Comparison of ENCODE assay signal across 27 mouse cellular contexts in genomic region chrX:36513231-36513630, GRCm38 (mm10). TPM values are rescaled to one million over a fixed set of nuclear protein-coding genes. Genes with fewer than 3 reads are reported as not detected.
A peak's percentile ranks its signal among the peaks of the same experiment; 100 is the strongest.
DNase-seq lines count a peak whose midpoint lies in the region; ATAC-seq and TF ChIP-seq lines count a peak whose summit lies in the region.
"Had no signal": no experiment of that assay in that cellular context is flagged by ENCODE, and none has a peak within 500 bp of the region (broad histone marks: within the 10 kb centered on the region; RNA-seq: fewer than 3 reads in every experiment).

No protein-coding gene starts in this region.

- no peaks in the 10 kb centered on the region for H3K9me3 ChIP-seq in liver, postnatal 0 days (ENCODE audit: low read length)
- H3K9me3 ChIP-seq: embryonic facial prominence, embryonic 12.5 days; hindbrain, embryonic 15.5 days; intestine, embryonic 15.5 days; kidney, embryonic 15.5 days; liver, embryonic 12.5 days; megakaryocyte, embryonic 14.5 days; neural tube, embryonic 15.5 days had no signal

- TF ChIP-seq EP300 in liver, postnatal 0 days (IDR thresholded peaks at IDR 0.05; ENCODE audit: low read depth), result no peak

- no peak for TF ChIP-seq POLR2A in liver, adult 2 months (IDR thresholded peaks at IDR 0.05; ENCODE audit: extremely low read depth, insufficient read depth, low read length)

- H3K4me1 ChIP-seq in liver, adult 2 months (ENCODE audit: control insufficient read depth, insufficient read depth, low read length), result no peaks in the 10 kb centered on the region
- no peaks in the 10 kb centered on the region for H3K4me1 ChIP-seq in liver, postnatal 0 days (ENCODE audit: insufficient read depth)
- H3K4me1 ChIP-seq: embryonic facial prominence, embryonic 12.5 days; hindbrain, embryonic 15.5 days; intestine, embryonic 15.5 days; kidney, embryonic 15.5 days; liver, embryonic 12.5 days; megakaryocyte, embryonic 14.5 days; neural tube, embryonic 15.5 days had no signal

- no peak for ATAC-seq in liver, postnatal 0 days
- ATAC-seq: forebrain, embryonic 14.5 days; intestine, embryonic 15.5 days; liver, embryonic 12.5 days; Patski had no signal

- H3K9ac ChIP-seq in liver, adult 2 months (ENCODE audit: low read depth, low read length), result no peak overlapping the region
- no peak overlapping the region for H3K9ac ChIP-seq in liver, postnatal 0 days (replicated peaks)
- H3K9ac ChIP-seq: embryonic facial prominence, embryonic 12.5 days; hindbrain, embryonic 15.5 days; intestine, embryonic 15.5 days; kidney, embryonic 15.5 days; liver, embryonic 12.5 days; neural tube, embryonic 15.5 days had no signal

- H3K4me2 ChIP-seq in liver, postnatal 0 days (ENCODE audit: low read depth, low read length), result no peak overlapping the region
- H3K4me2 ChIP-seq: embryonic facial prominence, embryonic 12.5 days; hindbrain, embryonic 15.5 days; intestine, embryonic 15.5 days; kidney, embryonic 15.5 days; liver, embryonic 12.5 days; neural tube, embryonic 15.5 days had no signal

- WGBS in liver, adult 2 months, result 47% methylated on average over 9 of the region's 9 CpGs
- WGBS in liver, postnatal 0 days (ENCODE audit: insufficient replicate concordance), result 65% methylated on average over 8 of the region's 9 CpGs

- no peaks in the 10 kb centered on the region for H3K27me3 ChIP-seq in liver, adult 2 months (ENCODE audit: control insufficient read depth, insufficient read depth, low read length)
- H3K27me3 ChIP-seq in liver, postnatal 0 days (ENCODE audit: insufficient read depth, low read length), result no peaks in the 10 kb centered on the region
- H3K27me3 ChIP-seq: embryonic facial prominence, embryonic 12.5 days; hindbrain, embryonic 15.5 days; intestine, embryonic 15.5 days; kidney, embryonic 15.5 days; liver, embryonic 12.5 days; neural tube, embryonic 15.5 days had no signal

- no peak overlapping the region for H3K27ac ChIP-seq in liver, adult 2 months (replicated peaks; ENCODE audit: insufficient read depth, low read depth, low read length)
- H3K27ac ChIP-seq in liver, postnatal 0 days (ENCODE audit: low read depth), result no peak overlapping the region
- H3K27ac ChIP-seq: embryonic facial prominence, embryonic 12.5 days; hindbrain, embryonic 15.5 days; intestine, embryonic 15.5 days; kidney, embryonic 15.5 days; left cerebral cortex, adult 2 months; liver, embryonic 12.5 days; neural tube, embryonic 15.5 days had no signal

- H3K79me2 ChIP-seq in liver, adult 2 months (ENCODE audit: control insufficient read depth, insufficient read depth, low read length), result no peaks in the 10 kb centered on the region

- no peak for TF ChIP-seq CTCF in liver, adult 2 months (IDR thresholded peaks at IDR 0.05; ENCODE audit: low read depth, low read length)
- no peak for TF ChIP-seq CTCF in liver, postnatal 0 days (IDR thresholded peaks at IDR 0.05; ENCODE audit: low read depth)

- intact Hi-C loops in gastrocnemius, postnatal 36 days (cut with DNase I), result no loop called here

- DNase-seq in gastrocnemius, postnatal 10 days, result peak; percentile 2
- no peak for DNase-seq in gastrocnemius, postnatal 36 days
- peak; percentile 3 for DNase-seq in liver, adult 2 months (ENCODE audit: extremely low read depth, low read depth, low spot score)
- DNase-seq in liver, postnatal 0 days, result no peak
- DNase-seq in NIH3T3 (ENCODE audit: low read depth) (peak; percentile 23), adipocyte (ENCODE audit: low spot score) (peak; percentile 52)
- DNase-seq in right cerebral cortex, postnatal 10 days (ENCODE audit: low spot score in 2 of 2), result no peak
- DNase-seq: layer of hippocampus, adult 9-11 months; right cerebral cortex, adult 18-20 months; thymus, postnatal 36 days had no signal

- no peaks in the 10 kb centered on the region for H3K36me3 ChIP-seq in liver, adult 2 months (ENCODE audit: control insufficient read depth, insufficient read depth, low read length)
- no peaks in the 10 kb centered on the region for H3K36me3 ChIP-seq in liver, postnatal 0 days (replicated peaks; ENCODE audit: insufficient read depth, low read length)
- H3K36me3 ChIP-seq: embryonic facial prominence, embryonic 12.5 days; hindbrain, embryonic 15.5 days; intestine, embryonic 15.5 days; kidney, embryonic 15.5 days; liver, embryonic 12.5 days; neural tube, embryonic 15.5 days had no signal

- no peak overlapping the region for H3K4me3 ChIP-seq in liver, adult 2 months (ENCODE audit: insufficient read depth, low read depth, low read length)
- no peak overlapping the region for H3K4me3 ChIP-seq in liver, postnatal 0 days (ENCODE audit: low read depth, low read length)
- H3K4me3 ChIP-seq: embryonic facial prominence, embryonic 12.5 days; erythroblast, embryonic 14.5 days; hindbrain, embryonic 15.5 days; intestine, embryonic 15.5 days; kidney, embryonic 15.5 days; left cerebral cortex, adult 2 months; liver, embryonic 12.5 days; megakaryocyte, embryonic 14.5 days; neural tube, embryonic 15.5 days had no signal

RNA-seq across cellular contexts. Expression of gene Gm14569, which starts 21.6 kb away (rescaled TPM):
- not detected for total RNA-seq in gastrocnemius, postnatal 10 days (2021)
- total RNA-seq in gastrocnemius, postnatal 36 days (2021), result not detected
- not detected in 2 replicates for total RNA-seq in liver, adult 2 months (2014; rRNA removed)
- not detected in 2 replicates for polyA plus RNA-seq in liver, adult 2 months (2012; rRNA removed)
- not detected in 2 replicates for polyA plus RNA-seq in liver, postnatal 0 days (2015; fragmentation: Nextera tagmentation; extraction: Ambion mirVana)
- total RNA-seq: granulocyte monocyte progenitor cell, adult 5-6 weeks; heart, postnatal 14 days; left cerebral cortex, adult 2 months had no signal
- polyA plus RNA-seq: embryonic facial prominence, embryonic 12.5 days; erythroblast, embryonic 14.5 days; forebrain, embryonic 14.5 days; hindbrain, embryonic 15.5 days; intestine, embryonic 15.5 days; kidney, embryonic 15.5 days; limb, embryonic 11.5 days; liver, embryonic 12.5 days; lung, embryonic 16.5 days; midbrain, embryonic 14.5 days; neural tube, embryonic 15.5 days; Patski; small intestine, adult 2 months had no signal

Comparison
In these comparisons a context has a peak if more than half of its experiments do, and no peak if none do; other contexts are left out.
1. DNase-seq: peak in gastrocnemius, postnatal 10 days (single experiment), liver, adult 2 months (single experiment), NIH3T3 (single experiment) and adipocyte (single experiment); none in gastrocnemius, postnatal 36 days (0 of 2), liver, postnatal 0 days (single experiment) and right cerebral cortex, postnatal 10 days (0 of 2).